Mouse (Mus musculus) ovary, postnatal 14 days (tissue): ENCODE data around the gene 1700013F07Rik.
"Not testable (repeated sequence)": the region's sequence is repeated elsewhere in the genome, so short reads cannot be mapped to it uniquely, and the experiment has no call there.

Source experiments
- DNase-seq: peaks from one replicate; pipeline ENCODE4 v3.0.0; 2022; ENCODE audit warnings: low spot score

Gene 1700013F07Rik

GRCm38 (mm10) chr3:108554111-108554561 lies 20.2 kb downstream of the 1700013F07Rik start:
- peak; percentile 26 for DNase-seq

- peak; percentile 91 for DNase-seq
Measured at GRCm38 (mm10) chr3:108554587-108555312, 20.8 kb downstream of the 1700013F07Rik start.

- DNase-seq, result no peak
Measured at GRCm38 (mm10) chr3:108557888-108558287, 23.9 kb downstream of the 1700013F07Rik start.

GRCm38 (mm10) chr3:108562133-108562730 lies 28.3 kb downstream of the 1700013F07Rik start, which contains the start of gene Tmem167b:
Gene Tmem167b (minus strand): TSS chr3:108562466.
- peak; percentile 94 for DNase-seq

- no peak for DNase-seq
Measured at GRCm38 (mm10) chr3:108562777-108563271, 28.9 kb downstream of the 1700013F07Rik start.

- peak; percentile 63 for DNase-seq
Measured at GRCm38 (mm10) chr3:108563309-108563708, 29.4 kb downstream of the 1700013F07Rik start.

DNA sequence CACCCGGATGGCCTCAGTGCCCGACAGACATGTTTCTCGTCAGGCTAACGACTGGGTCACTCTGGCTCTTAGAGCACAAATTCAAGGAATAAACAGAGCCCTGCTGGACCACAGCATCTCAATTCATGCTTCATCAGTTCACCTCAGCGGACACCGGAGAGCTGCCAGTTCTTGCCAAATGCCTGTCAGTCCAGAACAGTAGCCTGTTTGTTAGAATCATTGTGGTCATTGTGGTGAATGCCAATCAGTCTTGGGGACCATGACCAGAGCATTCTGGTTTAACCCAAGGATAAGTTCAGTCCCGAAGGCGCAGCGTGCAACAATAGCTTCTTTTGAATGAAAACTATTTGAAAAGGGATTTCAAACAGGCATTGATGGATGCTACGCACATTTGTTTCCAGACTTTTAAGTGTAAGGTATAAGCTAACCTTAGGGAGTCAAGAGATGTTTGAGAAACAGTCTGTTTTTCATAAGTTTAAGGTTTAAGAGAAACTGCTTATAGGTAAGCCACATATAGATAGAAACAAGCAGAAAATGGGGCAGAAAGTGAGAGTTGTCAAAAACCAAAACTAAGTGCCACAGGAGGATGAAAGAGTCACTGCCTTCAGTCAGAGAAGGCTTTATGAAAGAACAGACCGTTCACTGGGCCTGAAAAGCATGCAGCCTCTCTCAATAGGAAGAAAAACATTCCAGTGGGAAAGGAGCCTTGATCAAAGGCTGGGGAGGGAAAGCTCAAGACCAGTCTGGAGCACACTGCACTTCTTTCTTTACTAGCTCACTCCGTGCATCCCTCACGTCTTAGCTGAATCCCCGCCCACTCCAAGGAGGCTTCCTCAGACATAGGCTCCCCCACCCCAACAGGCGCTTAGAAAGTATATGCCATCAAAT lies 34.3 kb downstream of the 1700013F07Rik start:
- DNase-seq, result no peak

DNA sequence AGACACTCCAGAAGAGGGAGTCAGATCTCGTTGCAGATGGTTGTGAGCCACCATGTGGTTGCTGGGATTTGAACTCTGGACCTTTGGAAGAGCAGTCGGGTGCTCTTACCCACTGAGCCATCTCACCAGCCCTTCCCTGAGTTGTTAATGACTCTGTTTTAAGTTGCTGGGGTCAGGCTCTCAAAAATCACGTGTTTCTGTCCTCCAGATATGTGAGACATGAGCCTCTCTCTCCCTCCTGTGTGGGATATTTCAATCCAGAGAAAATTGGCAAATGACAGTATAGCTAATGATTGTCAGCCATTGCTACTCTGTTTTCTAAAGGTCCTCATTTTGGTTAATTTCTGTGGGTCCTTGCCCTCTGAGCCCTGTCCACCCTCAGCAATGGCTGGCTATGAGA lies 35.7 kb downstream of the 1700013F07Rik start:
- DNase-seq, result not testable (repeated sequence)

- DNase-seq, result no peak
Measured at GRCm38 (mm10) chr3:108570813-108571212, 36.9 kb downstream of the 1700013F07Rik start.

- peak; percentile 98 for DNase-seq
Measured at GRCm38 (mm10) chr3:108571443-108572294, 37.7 kb downstream of the 1700013F07Rik start, which contains the start of gene Taf13. Gene Taf13 (plus strand): TSS chr3:108571698.

GRCm38 (mm10) chr3:108572309-108573010 lies 38.5 kb downstream of the 1700013F07Rik start:
- DNase-seq, result no peak

- DNase-seq, result no peak
Measured at GRCm38 (mm10) chr3:108574018-108574417, 40.1 kb downstream of the 1700013F07Rik start.

- DNase-seq, result no peak
Measured at GRCm38 (mm10) chr3:108584580-108584979, 50.6 kb downstream of the 1700013F07Rik start.

- no peak for DNase-seq
Measured at GRCm38 (mm10) chr3:108588446-108588845, 54.5 kb downstream of the 1700013F07Rik start.

- DNase-seq, result peak; percentile 92
Measured at GRCm38 (mm10) chr3:108590786-108591529, 57.0 kb downstream of the 1700013F07Rik start, which contains the start of gene Wdr47. Gene Wdr47 (plus strand): TSS chr3:108591279.

DNA sequence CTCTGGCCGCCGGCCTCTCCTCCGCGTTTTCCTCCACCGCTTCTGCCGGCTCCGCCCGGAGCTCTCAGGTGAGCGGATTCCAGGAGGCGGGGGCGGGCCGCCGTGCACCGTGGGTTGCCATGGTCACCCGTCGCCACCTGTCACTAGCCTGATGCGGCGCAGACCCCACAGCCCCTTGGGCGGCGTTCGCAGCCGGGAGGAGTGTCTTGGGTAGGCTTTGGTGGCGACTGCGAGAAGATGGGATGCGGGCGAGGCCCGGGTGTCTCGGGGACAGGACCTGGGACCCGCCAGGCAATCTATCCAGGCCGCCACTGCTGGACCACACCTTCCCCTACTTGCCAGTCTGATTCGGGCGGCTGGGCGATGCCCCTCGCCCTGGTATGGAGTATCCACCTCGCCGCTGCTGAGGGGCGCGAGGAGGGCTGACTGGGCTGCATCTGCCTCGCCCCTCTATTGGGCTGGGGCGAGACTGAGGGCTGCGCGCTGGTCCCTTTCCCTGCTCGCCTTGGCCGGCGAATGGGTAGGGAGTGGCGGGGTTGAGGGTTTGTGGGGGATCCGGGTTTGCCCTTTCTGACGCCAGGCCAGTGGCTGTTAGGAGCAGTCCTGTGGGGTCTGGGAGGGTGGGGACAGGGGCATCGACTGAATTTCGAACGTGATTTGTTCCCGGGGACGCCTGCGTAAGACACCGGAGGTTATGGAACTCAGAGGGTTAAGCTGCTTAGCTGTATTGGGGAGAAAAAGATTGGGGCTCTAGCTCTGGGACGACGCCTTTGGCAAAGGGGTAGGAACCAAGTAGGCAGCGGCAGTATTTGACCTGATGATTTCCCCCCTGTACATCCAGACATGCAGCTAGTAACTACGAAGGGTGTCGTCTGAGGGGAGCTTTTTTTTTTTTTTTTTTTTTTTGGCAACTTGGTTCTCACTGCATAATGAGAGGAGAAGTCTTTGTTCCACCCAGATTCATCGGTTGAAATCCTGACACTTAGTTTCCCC lies 57.9 kb downstream of the 1700013F07Rik start:
- DNase-seq, result no peak
